Mouse (Mus musculus) embryo, embryonic 11.5 days (tissue): ENCODE results near the gene Nova2.

Experiments
- DNase-seq: peaks from one replicate; pipeline ENCODE4 v3.0.0-alpha.2; 2012; ENCODE audit warnings: low read depth, low spot score

Nova2 gene

GRCm38 (mm10) chr7:19012025-19012621 is 86.4 kb downstream of the Nova2 start:
- DNase-seq: no peak

DNA sequence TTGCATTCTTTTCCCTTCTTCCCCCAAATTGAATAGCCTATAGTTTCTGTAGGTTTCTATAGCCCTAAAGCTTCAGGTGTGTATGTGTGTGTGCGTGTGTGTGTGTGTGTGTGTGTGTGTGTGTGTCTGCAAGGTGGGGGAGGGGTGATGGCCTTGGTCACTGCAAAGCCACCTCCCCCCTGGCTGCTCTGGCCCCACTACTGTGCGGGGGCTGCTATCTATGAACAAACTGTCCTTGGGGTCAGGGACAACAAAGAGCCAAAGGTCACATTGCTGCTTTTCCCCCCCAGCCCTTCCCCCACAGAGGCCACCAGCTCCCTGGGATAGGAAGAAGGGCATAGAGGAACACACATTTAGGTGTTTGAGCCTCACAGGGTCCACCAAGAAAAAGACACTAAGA is 87.2 kb downstream of the Nova2 start:
- no peak for DNase-seq

- DNase-seq: no peak
Observed at GRCm38 (mm10) chr7:19014452-19014851, 88.8 kb downstream of the Nova2 start.
